Mouse (Mus musculus) spleen, adult 2 months (tissue): ENCODE data around the gene Adra1d.

Experiments used
- CTCF ChIP-seq: fragments of 200-500 bp; IDR thresholded peaks from 2 replicates; pipeline ENCODE4 v1.5.1; 2011; ENCODE audit warnings: mild to moderate bottlenecking, inconsistent platforms; ENCODE audit not compliant: insufficient read depth, insufficient read length, insufficient replicate concordance; ENCODE audit errors: extremely low read depth
- POLR2A ChIP-seq: fragments of 200-500 bp; IDR thresholded peaks from 2 replicates; pipeline ENCODE4 v1.6.1; 2011; ENCODE audit warnings: low read depth, low read length, inconsistent platforms

DNA sequence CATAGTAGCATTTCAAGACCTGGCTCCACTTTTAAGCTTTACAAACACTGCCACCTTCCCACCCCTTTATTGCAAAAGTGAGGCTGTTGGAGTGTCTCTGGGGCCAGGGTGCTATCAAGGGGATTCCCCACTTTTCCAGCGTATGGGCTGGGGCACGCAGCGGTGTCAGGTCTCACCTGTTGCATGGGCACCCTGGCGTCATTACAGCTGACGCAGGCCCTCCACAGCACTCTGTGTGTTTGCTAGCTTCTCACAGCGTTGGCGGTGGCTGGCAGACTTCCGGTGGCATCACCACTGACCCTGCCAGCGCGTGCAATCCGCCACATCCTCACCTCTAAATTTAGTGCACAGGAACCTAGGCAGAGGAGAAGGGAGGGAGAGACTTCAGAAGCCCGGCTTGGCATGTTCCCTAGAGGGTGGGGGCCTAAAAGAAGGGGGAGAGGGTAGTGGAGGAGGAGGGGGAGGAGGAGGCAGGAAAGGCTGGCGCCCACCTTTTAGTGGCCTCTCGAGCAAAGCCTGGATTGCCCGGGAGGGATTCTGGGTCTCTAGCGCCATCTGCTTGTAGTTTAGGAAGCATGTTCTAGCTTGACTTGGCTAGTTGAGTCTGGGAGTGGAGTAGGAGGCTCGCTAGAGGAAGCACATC is 52.3 kb downstream of the Adra1d start:
- TF ChIP-seq POLR2A = no peak
- TF ChIP-seq CTCF = peak; percentile 63; the same call in 1 of the 2 replicates
